Mouse (Mus musculus): ENCODE measurements at regions not wholly inside any gene's neighbourhood (a gene's known extent, or its start where the extent isn't known, plus 50 kb on each side); places are given as distances from the start of the nearest gene placed in this dataset.

DNA sequence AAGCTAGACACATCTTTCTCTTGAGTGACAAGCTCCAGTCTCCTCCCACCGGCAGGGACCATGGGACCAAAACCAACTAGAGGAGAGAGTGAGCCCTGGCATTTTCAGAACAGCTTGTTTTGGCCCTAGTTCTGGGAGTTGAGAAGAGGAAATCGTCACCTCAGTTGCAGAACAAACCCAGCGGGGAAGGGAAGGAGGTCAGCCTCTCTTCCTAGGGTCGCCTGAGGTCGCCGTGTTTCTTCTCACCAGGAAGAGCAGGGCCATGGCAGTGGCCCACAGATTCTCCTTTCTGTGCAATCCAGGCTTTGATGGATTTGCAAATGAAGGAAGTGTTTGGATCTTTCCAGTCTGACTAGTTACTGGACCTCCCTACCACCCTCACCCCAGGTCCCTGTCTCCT lies 49.8 kb upstream of the Kcnj15 start:
- H3K4me1 ChIP-seq (ENCODE audit: control insufficient read depth in 1 of 2, insufficient read depth in 2 of 2) = peaks cover 38 to 39% of the 10 kb centered on the region in 2 experiments
- in situ Hi-C loops (cut with MboI; ENCODE audit: low pct_ligation_motif_present, low pct_unique_long_range_greater_than_20kb, low sequenced_read_pairs) = loop anchor here (5.0 to 10.0 kb wide), 2 partner anchors 135 to 757 kb away; no protein-coding TSS in a partner anchor
- no peak for TF ChIP-seq POLR2A (IDR thresholded peaks at IDR 0.05; ENCODE audit: low read depth, low read length)
- 0 out of 2 replicates have a peak, but pooled peaks have one; percentile 23 for TF ChIP-seq IRF4 (IDR thresholded peaks at IDR 0.05; ENCODE audit: low read depth, low read length)
- no peak for TF ChIP-seq SIN3A (IDR thresholded peaks at IDR 0.05; ENCODE audit: low read length)
- no peak overlapping the region for H3K9ac ChIP-seq (ENCODE audit: insufficient read depth, low read depth)
- no peak for DNase-seq (ENCODE audit: extremely low read depth)
- no peak overlapping the region for H3K4me3 ChIP-seq (replicated peaks in 1 of 3; ENCODE audit: low read depth in 2 of 3, low read length in 2 of 3, poor library complexity in 1 of 3)
- no peaks in the 10 kb centered on the region for H3K36me3 ChIP-seq (replicated peaks in 1 of 2; ENCODE audit: control insufficient read depth in 1 of 2, insufficient read depth in 1 of 2, low read length in 1 of 2)
- dilution Hi-C loops (cut with MboI; ENCODE audit: extremely low pct_ligation_motif_present, extremely low pct_unique_long_range_greater_than_20kb, low sequenced_read_pairs) = no loop called here
- no peak overlapping the region for H3K27ac ChIP-seq (ENCODE audit: insufficient read depth, low read depth)
- H3K9me3 ChIP-seq (replicated peaks; ENCODE audit: low read length) = no peaks in the 10 kb centered on the region
- H3K27me3 ChIP-seq (replicated peaks) = no peaks in the 10 kb centered on the region
- H3K4me2 ChIP-seq (ENCODE audit: insufficient read depth, low read depth, poor library complexity, severe bottlenecking) = no peak overlapping the region
- H3K79me2 ChIP-seq (replicated peaks; ENCODE audit: control insufficient read depth, extremely low read depth, insufficient read depth, poor library complexity, severe bottlenecking) = no peaks in the 10 kb centered on the region
